Mouse (Mus musculus): ENCODE results near the gene Ttyh2.
A peak's percentile ranks its signal among the peaks of the same experiment; 100 is the strongest.

Gene Ttyh2

GRCm38 (mm10) chr11:114675341-114675825, at the start of gene Ttyh2:
Ttyh2 (plus strand) TSS chr11:114675431.
- DNase-seq: peak; percentile 92 to 96

GRCm38 (mm10) chr11:114626071-114626690, 49.0 kb upstream of the Ttyh2 start:
- DNase-seq: peak; percentile 59 to 64

- DNase-seq: no peak
Observed at GRCm38 (mm10) chr11:114627036-114627435, 48.2 kb upstream of the Ttyh2 start.

GRCm38 (mm10) chr11:114628032-114628431, 47.2 kb upstream of the Ttyh2 start:
- peak; percentile 34 to 50 for DNase-seq

GRCm38 (mm10) chr11:114630044-114630443, 45.2 kb upstream of the Ttyh2 start:
- DNase-seq: no peak

GRCm38 (mm10) chr11:114632266-114632665, 43.0 kb upstream of the Ttyh2 start:
- DNase-seq: peak; percentile 60 to 62

- DNase-seq: peak; percentile 93 to 97
Observed at GRCm38 (mm10) chr11:114636292-114636691, 38.9 kb upstream of the Ttyh2 start.

GRCm38 (mm10) chr11:114636727-114637505, 38.3 kb upstream of the Ttyh2 start:
- peak in 1 of 2 experiments; percentile 38 for DNase-seq

GRCm38 (mm10) chr11:114638647-114639290, 36.5 kb upstream of the Ttyh2 start:
- DNase-seq: no peak

- peak in 1 of 2 experiments; percentile 26 for DNase-seq
Observed at GRCm38 (mm10) chr11:114639681-114640103, 35.5 kb upstream of the Ttyh2 start.

- no peak for DNase-seq
Observed at GRCm38 (mm10) chr11:114640658-114641057, 34.6 kb upstream of the Ttyh2 start.

- DNase-seq: peak in 1 of 2 experiments; percentile 40
Observed at GRCm38 (mm10) chr11:114641136-114641535, 34.1 kb upstream of the Ttyh2 start.

GRCm38 (mm10) chr11:114642184-114642583, 33.0 kb upstream of the Ttyh2 start:
- no peak for DNase-seq

- no peak for DNase-seq
Observed at GRCm38 (mm10) chr11:114642926-114643325, 32.3 kb upstream of the Ttyh2 start.

- DNase-seq: peak in 1 of 2 experiments; percentile 38
Observed at GRCm38 (mm10) chr11:114644122-114644521, 31.1 kb upstream of the Ttyh2 start.

- DNase-seq: no peak
Observed at GRCm38 (mm10) chr11:114649510-114649909, 25.7 kb upstream of the Ttyh2 start.

GRCm38 (mm10) chr11:114652531-114652930, 22.7 kb upstream of the Ttyh2 start:
- DNase-seq: peak in 1 of 2 experiments; percentile 14

GRCm38 (mm10) chr11:114653664-114654063, 21.6 kb upstream of the Ttyh2 start:
- no peak for DNase-seq

- DNase-seq: no peak
Observed at GRCm38 (mm10) chr11:114654552-114654951, 20.7 kb upstream of the Ttyh2 start.

GRCm38 (mm10) chr11:114655350-114656008, 19.8 kb upstream of the Ttyh2 start:
- DNase-seq: no peak

- DNase-seq: no peak
Observed at GRCm38 (mm10) chr11:114656994-114657644, 18.1 kb upstream of the Ttyh2 start.

GRCm38 (mm10) chr11:114657737-114658136, 17.5 kb upstream of the Ttyh2 start:
- peak; percentile 86 to 90 for DNase-seq
